Mouse (Mus musculus) heart, postnatal 10 days (tissue): Measurements from ENCODE around the gene Dpy19l3. TPM values are rescaled to one million over a fixed set of nuclear protein-coding genes. Genes with fewer than 3 reads are reported as not detected.

Source experiments
- DNase-seq, 2 experiments: peaks; one replicate each; pipeline ENCODE4 v3.0.0; 2021
- intact Hi-C: fragments of 180-260 bp; cut with DNase I; formaldehyde crosslinking; loops from one replicate; pipeline ENCODE4 v1.15.1; 2025
- total RNA-seq, 2 experiments: library from RNA; stranded (reverse); gene quantifications; 2 replicates each; pipeline ENCODE4 v1.2.3; 2021

The Dpy19l3 gene
- total RNA-seq, 2 experiments from 2014 or later: 8.9 to 9.0 TPM

DNA sequence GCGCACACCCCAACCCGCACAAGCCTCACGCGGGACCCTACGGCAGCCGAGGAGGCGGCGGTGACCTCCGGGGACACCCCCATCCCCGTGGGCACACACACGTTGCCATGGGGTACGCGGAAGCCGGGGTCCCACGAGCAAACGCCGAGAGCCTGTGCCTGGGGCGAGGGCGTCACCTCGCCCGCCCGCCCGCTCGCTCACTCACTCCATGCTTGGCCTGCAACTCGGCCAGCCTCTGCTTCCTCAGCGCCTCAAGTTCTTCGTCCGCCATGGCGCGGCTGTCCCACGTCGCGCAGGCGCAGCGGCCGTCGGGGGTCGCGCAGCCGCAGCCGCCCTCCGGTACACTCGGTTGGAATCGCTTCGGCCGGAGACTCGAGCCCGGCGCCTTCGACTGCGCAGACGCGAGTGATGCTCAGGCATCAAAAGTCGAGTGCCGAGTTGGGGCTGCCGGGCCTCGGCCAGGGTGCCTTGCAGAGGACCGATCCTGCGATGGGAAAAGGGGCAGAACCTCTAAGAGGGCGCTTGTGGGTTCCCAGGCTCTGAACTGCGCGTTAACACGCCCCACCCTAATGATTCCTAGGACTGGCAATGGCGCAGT, 107.1 kb downstream of the Dpy19l3 start, which contains the start of gene Pdcd5:
TSS of gene Pdcd5 (minus strand) at position 421 of the 598 bp plus-strand sequence.
- intact Hi-C loops: no loop called here
- DNase-seq: peak; percentile 99 to 100

GRCm38 (mm10) chr7:35646317-35647081, 107.8 kb downstream of the Dpy19l3 start:
- intact Hi-C loops: no loop called here
- peak in 1 of 2 experiments; percentile 40 for DNase-seq

DNA sequence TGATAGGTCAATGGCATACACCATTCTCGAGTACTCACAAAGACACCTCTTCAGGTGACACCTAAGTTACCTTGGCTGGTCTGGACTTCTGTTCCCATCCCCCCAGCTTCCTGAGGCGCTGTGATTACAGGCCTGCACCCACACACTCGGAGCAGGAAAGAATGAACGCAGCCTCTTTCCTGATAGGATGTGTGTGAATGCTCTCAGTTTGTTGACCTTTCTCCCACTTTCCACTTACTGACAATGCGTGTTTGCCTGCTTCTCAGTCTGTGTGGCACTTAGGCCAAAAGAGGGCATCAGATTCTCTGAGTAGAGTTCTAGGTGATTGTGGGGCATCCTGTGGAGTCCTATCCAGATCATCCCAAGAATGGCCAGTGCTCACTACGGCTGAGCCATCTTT, 114.2 kb downstream of the Dpy19l3 start:
- intact Hi-C loops: no loop called here
- DNase-seq: no peak

- intact Hi-C loops: no loop called here
- DNase-seq: no peak
Measured at GRCm38 (mm10) chr7:35636874-35637273, 117.4 kb downstream of the Dpy19l3 start.

DNA sequence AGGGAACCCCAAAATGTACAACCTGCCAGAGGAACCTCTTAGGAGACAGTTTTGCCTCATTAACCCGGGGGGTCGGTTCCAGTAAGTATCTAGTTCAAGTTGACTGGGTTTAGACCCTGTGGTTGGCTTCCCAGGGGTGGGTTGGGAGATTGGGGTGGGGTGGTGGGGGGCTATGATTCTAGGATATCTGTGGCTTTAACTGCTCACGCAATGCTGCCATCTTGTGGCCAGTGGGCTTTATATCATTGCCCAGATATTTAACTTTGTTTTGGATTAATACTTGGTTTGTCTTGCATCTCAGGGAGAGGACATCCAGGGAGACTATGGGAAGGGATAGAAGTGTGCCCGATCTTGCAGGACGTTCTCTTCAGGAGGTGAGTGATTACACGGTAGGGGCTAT, 118.0 kb downstream of the Dpy19l3 start:
- DNase-seq: peak; percentile 13 to 54
- intact Hi-C loops: no loop called here

Other genes with a start within 250 kb of the Dpy19l3 start
- gene Tdrd12, start 216.7 kb downstream of the Dpy19l3 start, total RNA-seq: 1 to 10 TPM in 1 of 2 experiments, under 1 TPM in 1; 0.60 to 1.3 TPM
- 10 to 100 TPM; 74.6 to 83.4 TPM for gene Nudt19, start 198.2 kb downstream of the Dpy19l3 start, total RNA-seq
- gene Rgs9bp, start 168.9 kb downstream of the Dpy19l3 start, total RNA-seq: under 1 TPM; 0.10 to 0.12 TPM
- gene Ankrd27, start 168.2 kb downstream of the Dpy19l3 start, total RNA-seq: 10 to 100 TPM; 15.6 to 16.4 TPM
- gene Pdcd5, start 106.9 kb downstream of the Dpy19l3 start, total RNA-seq: 100 to 1,000 TPM; 101 to 104 TPM
- 10 to 100 TPM; 19.4 to 21.5 TPM for gene Zfp507, start 48.5 kb upstream of the Dpy19l3 start, total RNA-seq